Mouse (Mus musculus): ENCODE measurements around the gene Pkd1.

DNA sequence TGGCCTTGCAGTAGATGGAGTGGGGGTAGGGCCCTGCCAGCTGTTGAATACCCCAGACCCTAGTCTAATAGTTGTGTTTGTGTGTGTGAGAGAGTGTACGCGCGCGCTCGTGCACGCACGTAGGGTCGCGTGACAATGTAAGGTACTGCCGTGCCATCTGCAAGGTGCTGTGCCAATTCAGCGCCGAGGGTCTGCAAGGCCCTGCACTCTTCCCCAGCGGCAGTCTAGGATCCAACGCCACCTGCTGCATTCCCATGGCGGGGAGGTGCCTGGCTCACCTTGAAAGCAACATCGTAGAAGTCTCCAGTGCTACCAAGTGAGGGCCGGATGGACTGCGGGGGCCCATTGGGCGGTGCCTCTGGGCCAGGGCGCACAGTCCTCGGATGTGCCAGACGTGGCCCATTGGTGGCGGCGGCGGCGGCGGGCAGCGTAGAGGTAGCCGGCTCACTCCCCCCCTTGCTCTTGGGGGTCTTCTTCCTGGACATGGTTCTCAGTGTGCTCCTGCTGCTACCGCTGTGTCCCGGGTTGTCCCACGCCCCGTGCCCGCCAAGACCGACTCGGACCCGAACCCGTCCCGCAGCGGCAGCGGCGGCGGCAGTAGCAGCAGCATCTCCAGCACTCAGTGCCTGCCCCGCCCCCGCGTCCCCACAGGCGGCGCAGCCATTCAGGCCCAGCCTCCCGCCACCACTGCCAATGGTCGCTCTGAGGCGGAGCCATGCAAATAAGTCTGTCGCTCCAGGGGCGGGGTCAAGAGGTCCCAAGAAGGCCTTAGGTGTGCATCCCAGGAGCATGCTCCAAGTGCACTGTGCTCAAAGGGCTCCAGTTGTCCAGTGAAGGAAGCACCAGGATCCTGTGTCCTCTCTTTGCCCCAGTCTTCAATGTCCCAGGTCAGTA lies 16.3 kb upstream of the Pkd1 start:
- peak; percentile 49 for TF ChIP-seq CTCF (IDR thresholded peaks at IDR 0.05)
- no peak for TF ChIP-seq POLR2A (IDR thresholded peaks at IDR 0.05; ENCODE audit: insufficient read depth, low read depth, low read length)
